Mouse (Mus musculus) liver, postnatal 0 days (tissue): Measurements from ENCODE around the gene Orm1. TPM values are rescaled to one million over a fixed set of nuclear protein-coding genes. Genes with fewer than 3 reads are reported as not detected.
A peak's percentile ranks its signal among the peaks of the same experiment; 100 is the strongest.

Experiments
- ATAC-seq: fragments of 200-750 bp; cut with Nextera tagmentation; 2 replicates; pipeline ENCODE4 v1.8.0; 2017; ENCODE audit warnings: mild to moderate bottlenecking, moderate library complexity
- DNase-seq: peaks from one replicate; pipeline ENCODE4 v3.0.0-alpha.2; 2016
- H3K27ac ChIP-seq: fragments of 300-500 bp; sonication (generic); 2 replicates; pipeline ENCODE4 v1.5.1; 2014; ENCODE audit warnings: antibody characterized with exemption, moderate library complexity, mild to moderate bottlenecking, low read depth
- H3K27me3 ChIP-seq: fragments of 300-500 bp; sonication (generic); 2 replicates; pipeline ENCODE4 v1.6.1; 2014; ENCODE audit warnings: low read length, control low read depth, mixed read lengths; ENCODE audit not compliant: insufficient read depth
- H3K36me3 ChIP-seq: fragments of 300-500 bp; sonication (generic); replicated peaks from 2 replicates; pipeline ENCODE4 v1.6.1; 2014; ENCODE audit warnings: mild to moderate bottlenecking, control low read depth, low read length, moderate library complexity, mixed read lengths; ENCODE audit not compliant: insufficient read depth
- H3K4me1 ChIP-seq: fragments of 300-500 bp; sonication (generic); 2 replicates; pipeline ENCODE4 v1.6.1; 2014; ENCODE audit warnings: antibody characterized with exemption, mild to moderate bottlenecking, control low read depth; ENCODE audit not compliant: insufficient read depth
- H3K4me2 ChIP-seq: fragments of 300-500 bp; sonication (generic); 2 replicates; pipeline ENCODE4 v1.6.1; 2014; ENCODE audit warnings: low read depth, mild to moderate bottlenecking, low read length, moderate library complexity, mixed read lengths
- H3K4me3 ChIP-seq: fragments of 300-500 bp; sonication (generic); 2 replicates; pipeline ENCODE4 v1.5.1; 2014; ENCODE audit warnings: low read depth, low read length
- H3K9ac ChIP-seq: fragments of 300-500 bp; sonication (generic); replicated peaks from 2 replicates; pipeline ENCODE4 v1.6.1; 2014; ENCODE audit warnings: mild to moderate bottlenecking, moderate library complexity
- H3K9me3 ChIP-seq: fragments of 300-500 bp; sonication (generic); 2 replicates; pipeline ENCODE4 v1.6.1; 2016; ENCODE audit warnings: mild to moderate bottlenecking, control low read depth, low read length, mixed read lengths
- CTCF ChIP-seq: sonication (generic); IDR thresholded peaks from 2 replicates; pipeline ENCODE4 v1.5.1; 2016; ENCODE audit warnings: antibody characterized with exemption, low read depth
- EP300 ChIP-seq: IDR thresholded peaks from 2 replicates; pipeline ENCODE4 v1.6.1; 2016; ENCODE audit warnings: antibody characterized with exemption, low read depth, mild to moderate bottlenecking
- WGBS: fragments of 180-500 bp; shearing (Covaris S2); extraction: QIAGEN DNeasy Blood & Tissue Kit; methylation state at CpG from one replicate; pipeline ENCODE4 v1.1.7; 2014; ENCODE audit not compliant: insufficient replicate concordance; 5-methylcytosine and 5-hydroxymethylcytosine counted together
- polyA plus RNA-seq: library from polyadenylated mRNA; unstranded; fragments of >200 nt; fragmentation: Nextera tagmentation; extraction: Ambion mirVana; gene quantifications from 2 replicates; pipeline ENCODE4 v1.2.1, GENCODE M21; 2015

The Orm1 gene
- polyA plus RNA-seq, 1 experiment from 2014 or later: 2.5 TPM

GRCm38 (mm10) chr4:63382676-63383369 lies 38.5 kb downstream of the Orm1 start:
- Histone ChIP-seq H3K27me3 (no peaks in the 10 kb centered on the region), H3K4me3 (no peak overlapping the region), H3K4me2 (peak overlapping the region; percentile 52), H3K27ac (peak overlapping the region; percentile 55; the same call in 1 of the 2 replicates), H3K9ac (no peak overlapping the region; the same call in 1 of the 2 replicates), H3K4me1 (peaks cover 24% of the 10 kb centered on the region), H3K36me3 (peaks cover 42% of the 10 kb centered on the region), H3K9me3 (no peaks in the 10 kb centered on the region)
- ATAC-seq (peak; percentile 66), DNase-seq (no peak)
- 75% methylated on average over 4 of the region's 4 CpGs for WGBS
- TF ChIP-seq EP300: peak; percentile 93
- TF ChIP-seq CTCF: no peak

GRCm38 (mm10) chr4:63383474-63383873 lies 39.1 kb downstream of the Orm1 start:
- Histone ChIP-seq H3K27ac (peak overlapping the region; percentile 55; the same call in 1 of the 2 replicates), H3K9me3 (no peaks in the 10 kb centered on the region), H3K4me2 (no peak overlapping the region), H3K4me3 (no peak overlapping the region), H3K9ac (no peak overlapping the region), H3K27me3 (no peaks in the 10 kb centered on the region), H3K36me3 (peaks cover 46% of the 10 kb centered on the region), H3K4me1 (peaks cover 24% of the 10 kb centered on the region)
- no peak for TF ChIP-seq EP300
- no peak for DNase-seq
- peak; percentile 35 for ATAC-seq
- WGBS: 70% methylated on average over 12 of the region's 12 CpGs

GRCm38 (mm10) chr4:63384262-63384661 lies 39.9 kb downstream of the Orm1 start:
- 81% methylated on average over 4 of the region's 4 CpGs for WGBS
- Histone ChIP-seq H3K9me3 (no peaks in the 10 kb centered on the region), H3K4me1 (peaks cover 26% of the 10 kb centered on the region), H3K9ac (no peak overlapping the region), H3K27me3 (no peaks in the 10 kb centered on the region), H3K27ac (peak overlapping the region; percentile 55), H3K4me2 (no peak overlapping the region), H3K4me3 (no peak overlapping the region), H3K36me3 (peaks cover 40% of the 10 kb centered on the region)
- TF ChIP-seq EP300 (no peak), CTCF (no peak)
- DNase-seq (no peak), ATAC-seq (no peak)

GRCm38 (mm10) chr4:63385253-63385652 lies 40.9 kb downstream of the Orm1 start:
- H3K4me1 ChIP-seq: peaks cover 34% of the 10 kb centered on the region
- no peak for DNase-seq
- 87% methylated on average over 3 of the region's 3 CpGs for WGBS

GRCm38 (mm10) chr4:63385784-63386183 lies 41.4 kb downstream of the Orm1 start:
- ATAC-seq (peak; percentile 18; the same call in 1 of the 2 replicates), DNase-seq (no peak)
- H3K27ac ChIP-seq: peak overlapping the region; percentile 71
- no peaks in the 10 kb centered on the region for H3K9me3 ChIP-seq
- peak overlapping the region; percentile 49; the same call in 1 of the 2 replicates for H3K4me2 ChIP-seq
- no peak overlapping the region for H3K9ac ChIP-seq
- H3K27me3 ChIP-seq: no peaks in the 10 kb centered on the region
- WGBS: 40% methylated on average over 11 of the region's 11 CpGs
- peak overlapping the region; percentile 4; the same call in 1 of the 2 replicates for H3K4me3 ChIP-seq
- peaks cover 42% of the 10 kb centered on the region for H3K36me3 ChIP-seq
- no peak for TF ChIP-seq CTCF
- no peak for TF ChIP-seq EP300
- H3K4me1 ChIP-seq: peaks cover 38% of the 10 kb centered on the region

More at GRCm38 (mm10) chr4:63385253-63385652, 40.9 kb downstream of the Orm1 start:
- H3K27me3 ChIP-seq: no peaks in the 10 kb centered on the region
- H3K27ac ChIP-seq: peak overlapping the region; percentile 46
- no peak for ATAC-seq
- peaks cover 37% of the 10 kb centered on the region for H3K36me3 ChIP-seq
- no peak for TF ChIP-seq CTCF
- no peak for TF ChIP-seq EP300
- no peaks in the 10 kb centered on the region for H3K9me3 ChIP-seq
- no peak overlapping the region for H3K4me2 ChIP-seq
- H3K4me3 ChIP-seq: no peak overlapping the region
- no peak overlapping the region for H3K9ac ChIP-seq

- Histone ChIP-seq H3K27me3 (no peaks in the 10 kb centered on the region), H3K4me2 (no peak overlapping the region), H3K9ac (no peak overlapping the region), H3K4me1 (peaks cover 36% of the 10 kb centered on the region), H3K4me3 (no peak overlapping the region), H3K9me3 (no peaks in the 10 kb centered on the region), H3K36me3 (peaks cover 29% of the 10 kb centered on the region), H3K27ac (no peak overlapping the region)
- no peak for ATAC-seq
- TF ChIP-seq CTCF: no peak
- TF ChIP-seq EP300: no peak
- WGBS: 89% methylated on average over 6 of the region's 6 CpGs
- no peak for DNase-seq
Measured at GRCm38 (mm10) chr4:63388029-63388428, 43.7 kb downstream of the Orm1 start.
